Mouse (Mus musculus) macrophage (primary cell): ENCODE results near the gene Tssk3. TPM values are rescaled to one million over a fixed set of nuclear protein-coding genes. Genes with fewer than 3 reads are reported as not detected.
A peak's percentile ranks its signal among the peaks of the same experiment; 100 is the strongest.

Experiments
- H3K27ac ChIP-seq: fragments of 350-480 bp; formaldehyde crosslinking; 2 replicates; pipeline ENCODE4 v1.9.0; 2021
- H3K36me3 ChIP-seq: fragments of 350-480 bp; formaldehyde crosslinking; 2 replicates; pipeline ENCODE4 v1.9.0; 2021; ENCODE audit errors: inconsistent target
- H3K4me3 ChIP-seq: fragments of 350-480 bp; formaldehyde crosslinking; 2 replicates; pipeline ENCODE4 v1.9.0; 2021; ENCODE audit errors: inconsistent target
- H3K79me2 ChIP-seq: fragments of 350-480 bp; formaldehyde crosslinking; 2 replicates; pipeline ENCODE4 v1.9.0; 2021; ENCODE audit errors: inconsistent target
- WGBS: methylation state at CpG from one replicate; pipeline ENCODE4 v1.1.7; 2026; ENCODE audit warnings: inconsistent platforms; ENCODE audit not compliant: missing documents; 5-methylcytosine and 5-hydroxymethylcytosine counted together
- polyA plus RNA-seq: library from polyadenylated mRNA; stranded (reverse); fragments of 250-400 nt; gene quantifications from 3 replicates; pipeline ENCODE4 v1.2.4, GENCODE M21; 2018; ENCODE audit warnings: inconsistent platforms

Tssk3 gene
- polyA plus RNA-seq, 1 experiment from 2014 or later: not detected

- 87% methylated on average over 15 of the region's 15 CpGs for WGBS
- H3K4me3 ChIP-seq: no peak overlapping the region
These were observed 18.2 kb upstream of the Tssk3 start for GRCm38 (mm10) chr4:129508834-129509600.

GRCm38 (mm10) chr4:129508237-129508515 lies 17.4 kb upstream of the Tssk3 start:
- Histone ChIP-seq H3K4me3 (no peak overlapping the region), H3K79me2 (no peaks in the 10 kb centered on the region), H3K27ac (no peak overlapping the region), H3K36me3 (no peaks in the 10 kb centered on the region)
- 72% methylated on average over 3 of the region's 3 CpGs for WGBS

More at GRCm38 (mm10) chr4:129508834-129509600, 18.2 kb upstream of the Tssk3 start:
- no peaks in the 10 kb centered on the region for H3K79me2 ChIP-seq
- no peak overlapping the region for H3K27ac ChIP-seq
- H3K36me3 ChIP-seq: no peaks in the 10 kb centered on the region

GRCm38 (mm10) chr4:129507434-129508236 lies 16.8 kb upstream of the Tssk3 start:
- Histone ChIP-seq H3K4me3 (no peak overlapping the region), H3K79me2 (no peaks in the 10 kb centered on the region), H3K27ac (no peak overlapping the region), H3K36me3 (no peaks in the 10 kb centered on the region)
- 52% methylated on average over 9 of the region's 10 CpGs for WGBS

- no peaks in the 10 kb centered on the region for H3K79me2 ChIP-seq
- no peaks in the 10 kb centered on the region for H3K36me3 ChIP-seq
- WGBS: 100% methylated on average over 3 of the region's 3 CpGs
- no peak overlapping the region for H3K4me3 ChIP-seq
- no peak overlapping the region for H3K27ac ChIP-seq
These were observed 14.7 kb upstream of the Tssk3 start for GRCm38 (mm10) chr4:129505511-129505910.

GRCm38 (mm10) chr4:129502901-129503444 lies 12.2 kb upstream of the Tssk3 start:
- H3K4me3 ChIP-seq: no peak overlapping the region
- no peaks in the 10 kb centered on the region for H3K36me3 ChIP-seq
- no peaks in the 10 kb centered on the region for H3K79me2 ChIP-seq
- no peak overlapping the region for H3K27ac ChIP-seq
- 59% methylated on average over 11 of the region's 11 CpGs for WGBS

GRCm38 (mm10) chr4:129502327-129502888 lies 11.6 kb upstream of the Tssk3 start:
- H3K4me3 ChIP-seq: no peak overlapping the region
- H3K79me2 ChIP-seq: no peaks in the 10 kb centered on the region
- WGBS: 66% methylated on average over 9 of the region's 9 CpGs
- H3K27ac ChIP-seq: no peak overlapping the region
- H3K36me3 ChIP-seq: no peaks in the 10 kb centered on the region

GRCm38 (mm10) chr4:129500607-129501566 lies 10.1 kb upstream of the Tssk3 start:
- peak overlapping the region; percentile 31 for H3K4me3 ChIP-seq
- no peaks in the 10 kb centered on the region for H3K79me2 ChIP-seq
- H3K27ac ChIP-seq: peak overlapping the region; percentile 62
- no peaks in the 10 kb centered on the region for H3K36me3 ChIP-seq
- WGBS: 5% methylated on average over 47 of the region's 49 CpGs

- WGBS: 83% methylated on average over 8 of the region's 8 CpGs
- H3K27ac ChIP-seq: peak overlapping the region; percentile 62
These were observed 9.2 kb upstream of the Tssk3 start for GRCm38 (mm10) chr4:129500017-129500416.

GRCm38 (mm10) chr4:129498941-129499340 lies 8.1 kb upstream of the Tssk3 start:
- Histone ChIP-seq H3K36me3 (no peaks in the 10 kb centered on the region), H3K79me2 (no peaks in the 10 kb centered on the region), H3K27ac (no peak overlapping the region), H3K4me3 (no peak overlapping the region)
- WGBS: 89% methylated on average over 3 of the region's 3 CpGs

More at GRCm38 (mm10) chr4:129500017-129500416, 9.2 kb upstream of the Tssk3 start:
- Histone ChIP-seq H3K4me3 (peak overlapping the region; percentile 31; the same call in 1 of the 2 replicates), H3K79me2 (no peaks in the 10 kb centered on the region), H3K36me3 (no peaks in the 10 kb centered on the region)

GRCm38 (mm10) chr4:129496631-129497030 lies 5.8 kb upstream of the Tssk3 start:
- peak overlapping the region; percentile 94 for H3K27ac ChIP-seq
- H3K4me3 ChIP-seq: no peak overlapping the region
- H3K36me3 ChIP-seq: no peaks in the 10 kb centered on the region
- WGBS: 0% methylated on average over 6 of the region's 6 CpGs
- H3K79me2 ChIP-seq: no peaks in the 10 kb centered on the region

- no peaks in the 10 kb centered on the region for H3K79me2 ChIP-seq
- 17% methylated on average over 16 of the region's 16 CpGs for WGBS
- H3K4me3 ChIP-seq: no peak overlapping the region
- H3K36me3 ChIP-seq: no peaks in the 10 kb centered on the region
- H3K27ac ChIP-seq: peak overlapping the region; percentile 94
These were observed 5.1 kb upstream of the Tssk3 start for GRCm38 (mm10) chr4:129495672-129496562.

- H3K79me2 ChIP-seq: no peaks in the 10 kb centered on the region
- H3K36me3 ChIP-seq: no peaks in the 10 kb centered on the region
- 86% methylated on average over 6 of the region's 7 CpGs for WGBS
- no peak overlapping the region for H3K4me3 ChIP-seq
- no peak overlapping the region for H3K27ac ChIP-seq
These were observed 3.9 kb upstream of the Tssk3 start for GRCm38 (mm10) chr4:129494681-129495080.

GRCm38 (mm10) chr4:129481090-129481489 lies 9.7 kb downstream of the Tssk3 start:
- Histone ChIP-seq H3K36me3 (peaks cover 76% of the 10 kb centered on the region), H3K4me3 (no peak overlapping the region), H3K27ac (no peak overlapping the region), H3K79me2 (no peaks in the 10 kb centered on the region)
- 100% methylated on average over 1 of the region's 1 CpGs for WGBS
